Mouse (Mus musculus) hindbrain, embryonic 12.5 days (tissue): ENCODE measurements at regions not wholly inside any gene's neighbourhood (a gene's known extent, or its start where the extent isn't known, plus 50 kb on each side); places are given as distances from the start of the nearest gene placed in this dataset.

Experiments used
- ATAC-seq: fragments of 200-750 bp; cut with Nextera tagmentation; 2 replicates; pipeline ENCODE4 v1.8.0; 2017; ENCODE audit warnings: moderate TSS enrichment; ENCODE audit not compliant: low FRiP score
- H3K27ac ChIP-seq: fragments of 300-500 bp; sonication (generic); 2 replicates; pipeline ENCODE4 v1.5.1; 2016; ENCODE audit warnings: mild to moderate bottlenecking
- H3K27me3 ChIP-seq: fragments of 300-500 bp; sonication (generic); 2 replicates; pipeline ENCODE4 v1.6.1; 2016; ENCODE audit warnings: mild to moderate bottlenecking
- H3K36me3 ChIP-seq: fragments of 300-500 bp; sonication (generic); 2 replicates; pipeline ENCODE4 v1.6.1; 2016; ENCODE audit warnings: mild to moderate bottlenecking
- H3K4me1 ChIP-seq: fragments of 300-500 bp; sonication (generic); 2 replicates; pipeline ENCODE4 v1.6.1; 2016
- H3K4me2 ChIP-seq: fragments of 300-500 bp; sonication (generic); replicated peaks from 2 replicates; pipeline ENCODE4 v1.6.1; 2016; ENCODE audit warnings: mild to moderate bottlenecking
- H3K4me3 ChIP-seq: fragments of 300-500 bp; sonication (generic); 2 replicates; pipeline ENCODE4 v1.5.1; 2016; ENCODE audit warnings: mild to moderate bottlenecking
- H3K9ac ChIP-seq: fragments of 300-500 bp; sonication (generic); 2 replicates; pipeline ENCODE4 v1.6.1; 2016; ENCODE audit warnings: mild to moderate bottlenecking, moderate library complexity
- H3K9me3 ChIP-seq: fragments of 300-500 bp; sonication (generic); replicated peaks from 2 replicates; pipeline ENCODE4 v1.6.1; 2016; ENCODE audit warnings: mild to moderate bottlenecking
- WGBS: fragments of 180-500 bp; shearing (Covaris S2); methylation state at CpG from one replicate; pipeline ENCODE4 v1.1.7; 2016; 5-methylcytosine and 5-hydroxymethylcytosine counted together

GRCm38 (mm10) chr1:75997222-75997621 is 451.2 kb downstream of the Slc4a3 start:
- Histone ChIP-seq H3K9me3 (no peaks in the 10 kb centered on the region), H3K27me3 (no peaks in the 10 kb centered on the region), H3K4me2 (no peak overlapping the region), H3K27ac (no peak overlapping the region), H3K4me1 (no peaks in the 10 kb centered on the region), H3K4me3 (no peak overlapping the region), H3K9ac (no peak overlapping the region), H3K36me3 (no peaks in the 10 kb centered on the region)
- 75% methylated on average over 3 of the region's 3 CpGs for WGBS
- ATAC-seq, result no peak

- no peaks in the 10 kb centered on the region for H3K27me3 ChIP-seq
- no peak overlapping the region for H3K9ac ChIP-seq
- no peak for ATAC-seq
- no peaks in the 10 kb centered on the region for H3K4me1 ChIP-seq
- H3K36me3 ChIP-seq, result no peaks in the 10 kb centered on the region
- no peak overlapping the region for H3K4me2 ChIP-seq
- no peaks in the 10 kb centered on the region for H3K9me3 ChIP-seq
- 80% methylated on average over 9 of the region's 9 CpGs for WGBS
- H3K27ac ChIP-seq, result no peak overlapping the region
- no peak overlapping the region for H3K4me3 ChIP-seq
These were observed 455.1 kb downstream of the Slc4a3 start for GRCm38 (mm10) chr1:76001124-76001523.

GRCm38 (mm10) chr1:76009601-76010000 is 463.5 kb downstream of the Slc4a3 start:
- H3K4me2 ChIP-seq, result no peak overlapping the region
- ATAC-seq, result no peak
- no peaks in the 10 kb centered on the region for H3K9me3 ChIP-seq
- whole genome bisulfite sequencing, result 30% methylated on average over 3 of the region's 3 CpGs
- H3K9ac ChIP-seq, result no peak overlapping the region
- no peaks in the 10 kb centered on the region for H3K4me1 ChIP-seq
- H3K27me3 ChIP-seq, result no peaks in the 10 kb centered on the region
- no peaks in the 10 kb centered on the region for H3K36me3 ChIP-seq
- no peak overlapping the region for H3K27ac ChIP-seq
- H3K4me3 ChIP-seq, result no peak overlapping the region

- no peaks in the 10 kb centered on the region for H3K4me1 ChIP-seq
- 84% methylated on average over 4 of the region's 4 CpGs for WGBS
- H3K27ac ChIP-seq, result no peak overlapping the region
- H3K9me3 ChIP-seq, result no peaks in the 10 kb centered on the region
- no peaks in the 10 kb centered on the region for H3K36me3 ChIP-seq
- no peak for ATAC-seq
- no peak overlapping the region for H3K9ac ChIP-seq
- H3K4me3 ChIP-seq, result no peak overlapping the region
- H3K4me2 ChIP-seq, result no peak overlapping the region
- no peaks in the 10 kb centered on the region for H3K27me3 ChIP-seq
These were observed 464.2 kb downstream of the Slc4a3 start for GRCm38 (mm10) chr1:76010212-76010800.

GRCm38 (mm10) chr1:76018588-76018987 is 472.5 kb downstream of the Slc4a3 start:
- no peak for ATAC-seq
- H3K4me1 ChIP-seq, result no peaks in the 10 kb centered on the region
- 91% methylated on average over 6 of the region's 6 CpGs for WGBS

GRCm38 (mm10) chr1:76019071-76019470 is 473.0 kb downstream of the Slc4a3 start:
- H3K4me1 ChIP-seq, result no peaks in the 10 kb centered on the region
- ATAC-seq, result no peak
- no peak overlapping the region for H3K4me2 ChIP-seq
- H3K9me3 ChIP-seq, result no peaks in the 10 kb centered on the region
- H3K4me3 ChIP-seq, result no peak overlapping the region
- no peaks in the 10 kb centered on the region for H3K27me3 ChIP-seq
- no peak overlapping the region for H3K27ac ChIP-seq
- WGBS, result 81% methylated on average over 11 of the region's 11 CpGs
- no peaks in the 10 kb centered on the region for H3K36me3 ChIP-seq
- no peak overlapping the region for H3K9ac ChIP-seq

More at GRCm38 (mm10) chr1:76018588-76018987, 472.5 kb downstream of the Slc4a3 start:
- no peak overlapping the region for H3K9ac ChIP-seq
- no peaks in the 10 kb centered on the region for H3K36me3 ChIP-seq
- H3K27me3 ChIP-seq, result no peaks in the 10 kb centered on the region
- H3K9me3 ChIP-seq, result no peaks in the 10 kb centered on the region
- no peak overlapping the region for H3K4me2 ChIP-seq
- no peak overlapping the region for H3K4me3 ChIP-seq
- H3K27ac ChIP-seq, result no peak overlapping the region

GRCm38 (mm10) chr1:76024650-76025049 is 478.6 kb downstream of the Slc4a3 start:
- H3K36me3 ChIP-seq, result no peaks in the 10 kb centered on the region
- no peaks in the 10 kb centered on the region for H3K9me3 ChIP-seq
- no peak overlapping the region for H3K4me2 ChIP-seq
- H3K27me3 ChIP-seq, result no peaks in the 10 kb centered on the region
- no peak overlapping the region for H3K4me3 ChIP-seq
- ATAC-seq, result no peak
- WGBS, result 66% methylated on average over 3 of the region's 3 CpGs
- no peak overlapping the region for H3K9ac ChIP-seq
- H3K4me1 ChIP-seq, result peaks cover 14% of the 10 kb centered on the region
- H3K27ac ChIP-seq, result no peak overlapping the region

- H3K9ac ChIP-seq, result no peak overlapping the region
- H3K4me2 ChIP-seq, result no peak overlapping the region
- H3K4me3 ChIP-seq, result no peak overlapping the region
- H3K4me1 ChIP-seq, result peaks cover 14% of the 10 kb centered on the region
- no peak for ATAC-seq
- no peaks in the 10 kb centered on the region for H3K27me3 ChIP-seq
- WGBS, result 58% methylated on average over 4 of the region's 4 CpGs
- H3K36me3 ChIP-seq, result no peaks in the 10 kb centered on the region
- no peak overlapping the region for H3K27ac ChIP-seq
- H3K9me3 ChIP-seq, result no peaks in the 10 kb centered on the region
These were observed 479.3 kb downstream of the Slc4a3 start for GRCm38 (mm10) chr1:76025389-76025788.

- Histone ChIP-seq H3K9ac (no peak overlapping the region), H3K27me3 (no peaks in the 10 kb centered on the region), H3K36me3 (no peaks in the 10 kb centered on the region), H3K27ac (peak overlapping the region; percentile 12; the same call in 1 of the 2 replicates), H3K4me2 (no peak overlapping the region), H3K4me3 (no peak overlapping the region), H3K9me3 (no peaks in the 10 kb centered on the region), H3K4me1 (peaks cover 14% of the 10 kb centered on the region)
- ATAC-seq, result no peak
- 47% methylated on average over 1 of the region's 1 CpGs for WGBS
These were observed 483.0 kb downstream of the Slc4a3 start for GRCm38 (mm10) chr1:76029059-76029458.

GRCm38 (mm10) chr1:76031171-76031922 is 485.3 kb downstream of the Slc4a3 start:
- Histone ChIP-seq H3K9me3 (no peaks in the 10 kb centered on the region), H3K4me2 (no peak overlapping the region), H3K4me1 (peaks cover 11% of the 10 kb centered on the region), H3K9ac (no peak overlapping the region), H3K36me3 (no peaks in the 10 kb centered on the region), H3K27me3 (no peaks in the 10 kb centered on the region), H3K4me3 (no peak overlapping the region), H3K27ac (no peak overlapping the region)
- ATAC-seq, result no peak
- WGBS, result 71% methylated on average over 11 of the region's 11 CpGs

- no peak overlapping the region for H3K27ac ChIP-seq
- no peak for ATAC-seq
- H3K4me1 ChIP-seq, result peaks cover 11% of the 10 kb centered on the region
- H3K9me3 ChIP-seq, result no peaks in the 10 kb centered on the region
- 66% methylated on average over 4 of the region's 4 CpGs for WGBS
- H3K4me3 ChIP-seq, result no peak overlapping the region
- H3K9ac ChIP-seq, result no peak overlapping the region
- no peaks in the 10 kb centered on the region for H3K36me3 ChIP-seq
- no peak overlapping the region for H3K4me2 ChIP-seq
- no peaks in the 10 kb centered on the region for H3K27me3 ChIP-seq
These were observed 485.8 kb downstream of the Slc4a3 start for GRCm38 (mm10) chr1:76031923-76032285.

- Histone ChIP-seq H3K4me3 (no peak overlapping the region), H3K4me1 (peaks cover 11% of the 10 kb centered on the region), H3K4me2 (no peak overlapping the region), H3K9me3 (no peaks in the 10 kb centered on the region), H3K27ac (no peak overlapping the region), H3K36me3 (no peaks in the 10 kb centered on the region), H3K27me3 (no peaks in the 10 kb centered on the region), H3K9ac (no peak overlapping the region)
- ATAC-seq, result no peak
- WGBS, result 85% methylated on average over 3 of the region's 3 CpGs
These were observed 486.6 kb downstream of the Slc4a3 start for GRCm38 (mm10) chr1:76032626-76033025.

GRCm38 (mm10) chr1:76036316-76036715 is 490.2 kb downstream of the Slc4a3 start:
- no peaks in the 10 kb centered on the region for H3K9me3 ChIP-seq
- no peaks in the 10 kb centered on the region for H3K27me3 ChIP-seq
- no peak overlapping the region for H3K27ac ChIP-seq
- H3K36me3 ChIP-seq, result no peaks in the 10 kb centered on the region
- no peak overlapping the region for H3K4me2 ChIP-seq
- no peak overlapping the region for H3K9ac ChIP-seq
- ATAC-seq, result no peak
- H3K4me1 ChIP-seq, result no peaks in the 10 kb centered on the region
- H3K4me3 ChIP-seq, result no peak overlapping the region
- WGBS, result 42% methylated on average over 3 of the region's 3 CpGs
